Comparison of ENCODE assay signal across 19 mouse cellular contexts in the genomic region with DNA sequence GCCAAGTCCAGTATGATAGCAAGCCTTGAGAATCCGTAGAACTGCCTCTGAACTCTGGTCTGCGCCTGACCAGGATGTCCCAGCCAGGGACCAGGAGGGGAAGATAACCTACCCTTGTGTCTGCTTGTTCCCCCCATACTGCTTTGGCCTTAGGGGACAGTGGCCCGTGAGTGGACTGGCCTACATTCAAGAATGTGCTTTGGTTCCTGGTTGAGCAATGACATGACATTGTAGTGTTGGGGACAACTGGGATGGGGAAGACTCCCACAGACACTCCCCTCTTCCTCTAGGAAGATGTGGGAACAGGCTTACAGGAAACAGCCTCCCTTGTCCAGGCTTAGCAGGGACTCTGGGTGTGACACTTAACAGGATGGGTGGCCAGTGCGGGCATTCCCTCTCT. TPM values are rescaled to one million over a fixed set of nuclear protein-coding genes. Genes with fewer than 3 reads are reported as not detected.
DNase-seq lines count a peak whose midpoint lies in the region; ATAC-seq and TF ChIP-seq lines count a peak whose summit lies in the region.
"Had no signal": no experiment of that assay in that cellular context is flagged by ENCODE, and none has a peak within 500 bp of the region (broad histone marks: within the 10 kb centered on the region; RNA-seq: fewer than 3 reads in every experiment).

No protein-coding gene starts in this region.

- H3K27me3 ChIP-seq in heart, adult 2 months (ENCODE audit: control insufficient read depth, insufficient read depth, low read length), result no peaks in the 10 kb centered on the region
- H3K27me3 ChIP-seq in heart, embryonic 10.5 days (ENCODE audit: insufficient read depth, poor library complexity, severe bottlenecking), result peaks cover 29% of the 10 kb centered on the region
- H3K27me3 ChIP-seq in liver, embryonic 11.5 days (replicated peaks; ENCODE audit: control insufficient read depth, insufficient read depth, low read length), result no peaks in the 10 kb centered on the region; the same call in 1 of the 2 replicates
- H3K27me3 ChIP-seq in liver, embryonic 12.5 days (replicated peaks), result peaks cover 16% of the 10 kb centered on the region
- no peaks in the 10 kb centered on the region; the same call in 1 of the 2 replicates for H3K27me3 ChIP-seq in hindbrain, embryonic 16.5 days (replicated peaks; ENCODE audit: control insufficient read depth, insufficient read depth, low read length)
- H3K27me3 ChIP-seq: hindbrain, embryonic 15.5 days; liver, embryonic 15.5 days had no signal

- TF ChIP-seq CTCF in heart, adult 2 months (IDR thresholded peaks at IDR 0.05), result no peak

- ATAC-seq in liver, embryonic 11.5 days (replicated peaks; ENCODE audit: low FRiP score), result no peak
- ATAC-seq in liver, embryonic 12.5 days, result no peak
- no peak for ATAC-seq in hindbrain, embryonic 16.5 days
- ATAC-seq: forebrain, embryonic 14.5 days; midbrain, embryonic 15.5 days had no signal

- TF ChIP-seq EP300 in heart, adult 2 months (IDR thresholded peaks at IDR 0.05; ENCODE audit: insufficient read depth, low read depth, low read length), result peak; percentile 85

- 0 out of 2 replicates have a peak, but pooled peaks have one; percentile 26 for TF ChIP-seq POLR2A in heart, adult 2 months (IDR thresholded peaks at IDR 0.05; ENCODE audit: insufficient read depth, low read depth, low read length)

- DNase-seq in heart, adult 2 months, result peak; percentile 59 to 64
- no peak for DNase-seq in heart, embryonic 10.5 days (ENCODE audit: low spot score)
- DNase-seq in liver, embryonic 11.5 days (ENCODE audit: low spot score), result no peak
- DNase-seq in heart, adult 9 months (ENCODE audit: low spot score in 2 of 2), result peak; percentile 65 to 80
- peak; percentile 42 for DNase-seq in heart, postnatal 25 days (ENCODE audit: low spot score)
- no peak for DNase-seq in right cerebral cortex, postnatal 14 days
- DNase-seq: adrenal gland, postnatal 10 days; B cell, adult 2 months; cerebellum, adult 18-20 months; cerebellum, postnatal 36 days; layer of hippocampus, adult 9-11 months; thymus, postnatal 14 days had no signal

- H3K9me3 ChIP-seq in heart, embryonic 10.5 days, result no peaks in the 10 kb centered on the region
- no peaks in the 10 kb centered on the region for H3K9me3 ChIP-seq in liver, embryonic 11.5 days (ENCODE audit: control insufficient read depth, low read length)
- no peaks in the 10 kb centered on the region for H3K9me3 ChIP-seq in liver, embryonic 12.5 days (replicated peaks)
- no peaks in the 10 kb centered on the region for H3K9me3 ChIP-seq in hindbrain, embryonic 16.5 days (ENCODE audit: control insufficient read depth, low read length)
- H3K9me3 ChIP-seq: hindbrain, embryonic 15.5 days; liver, embryonic 15.5 days; midbrain, embryonic 15.5 days had no signal

- peaks cover 33% of the 10 kb centered on the region for H3K4me1 ChIP-seq in heart, adult 2 months (ENCODE audit: control insufficient read depth, insufficient read depth, low read length)
- H3K4me1 ChIP-seq in heart, embryonic 10.5 days, result peaks cover 45% of the 10 kb centered on the region
- peaks cover 6% of the 10 kb centered on the region for H3K4me1 ChIP-seq in liver, embryonic 11.5 days (replicated peaks; ENCODE audit: control insufficient read depth, insufficient read depth, low read length)
- peaks cover 26% of the 10 kb centered on the region for H3K4me1 ChIP-seq in liver, embryonic 12.5 days
- peaks cover 6% of the 10 kb centered on the region; the same call in 1 of the 2 replicates for H3K4me1 ChIP-seq in hindbrain, embryonic 16.5 days (ENCODE audit: control insufficient read depth, insufficient read depth, low read depth, low read length)

- no peaks in the 10 kb centered on the region for H3K36me3 ChIP-seq in heart, adult 2 months (ENCODE audit: control insufficient read depth, insufficient read depth, low read length)
- H3K36me3 ChIP-seq in heart, embryonic 10.5 days, result no peaks in the 10 kb centered on the region
- no peaks in the 10 kb centered on the region for H3K36me3 ChIP-seq in liver, embryonic 11.5 days (ENCODE audit: control insufficient read depth, insufficient read depth, low read length)
- no peaks in the 10 kb centered on the region for H3K36me3 ChIP-seq in liver, embryonic 12.5 days
- no peaks in the 10 kb centered on the region for H3K36me3 ChIP-seq in hindbrain, embryonic 16.5 days (ENCODE audit: control insufficient read depth, insufficient read depth, low read length)
- H3K36me3 ChIP-seq: hindbrain, embryonic 15.5 days; liver, embryonic 15.5 days; midbrain, embryonic 15.5 days had no signal

- no peak overlapping the region for H3K9ac ChIP-seq in heart, adult 2 months (ENCODE audit: low read depth, low read length)
- H3K9ac ChIP-seq in liver, embryonic 11.5 days (ENCODE audit: low read depth, low read length), result no peak overlapping the region
- no peak overlapping the region for H3K9ac ChIP-seq in liver, embryonic 12.5 days
- H3K9ac ChIP-seq in hindbrain, embryonic 16.5 days (ENCODE audit: low read depth, low read length), result no peak overlapping the region
- H3K9ac ChIP-seq: hindbrain, embryonic 15.5 days; liver, embryonic 15.5 days; midbrain, embryonic 15.5 days had no signal

- intact Hi-C loops in heart, adult 2 months (cut with DNase I), result loop anchor here (2.0 to 5.0 kb wide), 2 partner anchors 115 to 365 kb away; partner anchors contain the start of gene Gm5134
- intact Hi-C loops in heart, postnatal 25 days (cut with DNase I), result loop anchor here (2.0 to 5.0 kb wide), 2 partner anchors 117 to 265 kb away; no protein-coding TSS in a partner anchor

- peak overlapping the region; percentile 58 for H3K27ac ChIP-seq in heart, adult 2 months
- H3K27ac ChIP-seq in heart, embryonic 10.5 days, result no peak overlapping the region
- peak overlapping the region; percentile 19; the same call in 1 of the 2 replicates for H3K27ac ChIP-seq in liver, embryonic 11.5 days (ENCODE audit: low read depth, low read length)
- no peak overlapping the region for H3K27ac ChIP-seq in liver, embryonic 12.5 days
- H3K27ac ChIP-seq in hindbrain, embryonic 16.5 days (ENCODE audit: low read depth, low read length), result no peak overlapping the region; the same call in 1 of the 2 replicates
- H3K27ac ChIP-seq: hindbrain, embryonic 15.5 days; liver, embryonic 15.5 days; midbrain, embryonic 15.5 days had no signal

- no peak overlapping the region for H3K4me2 ChIP-seq in liver, embryonic 11.5 days
- H3K4me2 ChIP-seq in liver, embryonic 12.5 days, result no peak overlapping the region
- no peak overlapping the region for H3K4me2 ChIP-seq in hindbrain, embryonic 16.5 days (ENCODE audit: low read length)
- H3K4me2 ChIP-seq: hindbrain, embryonic 15.5 days; liver, embryonic 15.5 days; midbrain, embryonic 15.5 days had no signal

- H3K79me2 ChIP-seq in heart, adult 2 months (replicated peaks; ENCODE audit: control insufficient read depth, insufficient read depth, low read length), result no peaks in the 10 kb centered on the region

- WGBS in heart, adult 2 months, result 26% methylated on average over 4 of the region's 4 CpGs
- WGBS in heart, embryonic 10.5 days, result 77% methylated on average over 4 of the region's 4 CpGs
- WGBS in liver, embryonic 11.5 days, result 74% methylated on average over 4 of the region's 4 CpGs
- 66% methylated on average over 4 of the region's 4 CpGs for WGBS in liver, embryonic 12.5 days (ENCODE audit: insufficient replicate concordance)
- 94% methylated on average over 4 of the region's 4 CpGs for WGBS in hindbrain, embryonic 16.5 days

- H3K4me3 ChIP-seq in heart, adult 2 months, result no peak overlapping the region
- H3K4me3 ChIP-seq in heart, embryonic 10.5 days, result no peak overlapping the region
- H3K4me3 ChIP-seq in liver, embryonic 11.5 days (ENCODE audit: low read depth, low read length), result no peak overlapping the region
- H3K4me3 ChIP-seq in liver, embryonic 12.5 days, result no peak overlapping the region
- no peak overlapping the region for H3K4me3 ChIP-seq in hindbrain, embryonic 16.5 days (ENCODE audit: low read length)
- H3K4me3 ChIP-seq: hindbrain, embryonic 15.5 days; liver, embryonic 15.5 days; midbrain, embryonic 15.5 days had no signal

RNA-seq across cellular contexts. Expression of gene Ggt5, which starts 1.4 kb away (rescaled TPM):
- 1 to 10 TPM; 3.8 to 7.9 TPM for total RNA-seq in heart, adult 2 months (2021)
- 41.9 TPM in 2 replicates for polyA plus RNA-seq in heart, adult 2 months (2012; rRNA removed)
- polyA plus RNA-seq in heart, embryonic 10.5 days (2016; fragmentation: Nextera tagmentation; extraction: Ambion mirVana), result 1.4 and 4.9 TPM in 2 replicates
- polyA plus RNA-seq in liver, embryonic 11.5 days (2014; fragmentation: Nextera tagmentation; extraction: Ambion mirVana), result 0.52 and 1.2 TPM in 2 replicates
- 0.21 and 0.41 TPM in 2 replicates for polyA plus RNA-seq in liver, embryonic 12.5 days (2016; fragmentation: Nextera tagmentation; extraction: Ambion mirVana)
- 1 to 10 TPM; 5.3 to 6.9 TPM for total RNA-seq in heart, postnatal 25 days (2021)
- 2.9 and 3.5 TPM in 2 replicates for polyA plus RNA-seq in hindbrain, embryonic 16.5 days (2015; fragmentation: Nextera tagmentation; extraction: Ambion mirVana)

RNA-seq across cellular contexts. Expression of gene Ggt1, which starts 26.4 kb away (rescaled TPM):
- under 1 TPM in 1 of 2 experiments, not detected in 1; 0.31 TPM for total RNA-seq in heart, adult 2 months (2021)
- polyA plus RNA-seq in heart, adult 2 months (2012; rRNA removed), result 0.35 TPM in 1 of 2 replicates, not detected in the other
- 0.27 and 1.9 TPM in 2 replicates for polyA plus RNA-seq in heart, embryonic 10.5 days (2016; fragmentation: Nextera tagmentation; extraction: Ambion mirVana)
- polyA plus RNA-seq in liver, embryonic 11.5 days (2014; fragmentation: Nextera tagmentation; extraction: Ambion mirVana), result 4.2 and 4.9 TPM in 2 replicates
- 2.6 and 4.7 TPM in 2 replicates for polyA plus RNA-seq in liver, embryonic 12.5 days (2016; fragmentation: Nextera tagmentation; extraction: Ambion mirVana)
- not detected for total RNA-seq in heart, postnatal 25 days (2021)
- 0.69 and 2.1 TPM in 2 replicates for polyA plus RNA-seq in hindbrain, embryonic 16.5 days (2015; fragmentation: Nextera tagmentation; extraction: Ambion mirVana)

RNA-seq across cellular contexts. Expression of gene Lrrc75b, which starts 27.7 kb away (rescaled TPM):
- total RNA-seq in heart, adult 2 months (2021), result under 1 TPM; 0.66 to 0.84 TPM
- 1.00 and 1.3 TPM in 2 replicates for polyA plus RNA-seq in heart, adult 2 months (2012; rRNA removed)
- 0.78 and 1.1 TPM in 2 replicates for polyA plus RNA-seq in heart, embryonic 10.5 days (2016; fragmentation: Nextera tagmentation; extraction: Ambion mirVana)
- polyA plus RNA-seq in liver, embryonic 11.5 days (2014; fragmentation: Nextera tagmentation; extraction: Ambion mirVana), result 0.48 and 0.52 TPM in 2 replicates
- 0.11 and 0.12 TPM in 2 replicates for polyA plus RNA-seq in liver, embryonic 12.5 days (2016; fragmentation: Nextera tagmentation; extraction: Ambion mirVana)
- total RNA-seq in heart, postnatal 25 days (2021), result 1 to 10 TPM in 1 of 2 experiments, under 1 TPM in 1; 0.67 to 1.6 TPM
- 38.9 and 44.7 TPM in 2 replicates for polyA plus RNA-seq in hindbrain, embryonic 16.5 days (2015; fragmentation: Nextera tagmentation; extraction: Ambion mirVana)
- total RNA-seq: granulocyte monocyte progenitor cell, adult 5-6 weeks had no signal

RNA-seq across cellular contexts. Expression of gene Susd2, which starts 56.0 kb away (rescaled TPM):
- 1 to 10 TPM; 1.3 to 1.8 TPM for total RNA-seq in heart, adult 2 months (2021)
- polyA plus RNA-seq in heart, adult 2 months (2012; rRNA removed), result 4.3 TPM in 2 replicates
- 1.3 and 1.4 TPM in 2 replicates for polyA plus RNA-seq in heart, embryonic 10.5 days (2016; fragmentation: Nextera tagmentation; extraction: Ambion mirVana)
- 0.91 and 1.5 TPM in 2 replicates for polyA plus RNA-seq in liver, embryonic 11.5 days (2014; fragmentation: Nextera tagmentation; extraction: Ambion mirVana)
- 0.69 and 1.1 TPM in 2 replicates for polyA plus RNA-seq in liver, embryonic 12.5 days (2016; fragmentation: Nextera tagmentation; extraction: Ambion mirVana)
- total RNA-seq in heart, postnatal 25 days (2021), result 1 to 10 TPM; 1.6 to 2.0 TPM
- 10.5 and 11.9 TPM in 2 replicates for polyA plus RNA-seq in hindbrain, embryonic 16.5 days (2015; fragmentation: Nextera tagmentation; extraction: Ambion mirVana)

Comparison
In these comparisons a context has a peak if more than half of its experiments do, and no peak if none do; other contexts are left out.
1. DNase-seq: peak in heart, adult 2 months (2 of 2), heart, adult 9 months (2 of 2) and heart, postnatal 25 days (single experiment); none in heart, embryonic 10.5 days (single experiment), liver, embryonic 11.5 days (single experiment) and right cerebral cortex, postnatal 14 days (single experiment).
2. H3K27ac ChIP-seq: peak in heart, adult 2 months (single experiment) and liver, embryonic 11.5 days (single experiment); none in heart, embryonic 10.5 days (single experiment), liver, embryonic 12.5 days (single experiment) and hindbrain, embryonic 16.5 days (single experiment).
3. RNA of gene Lrrc75b, which starts 27.7 kb away (polyA plus RNA-seq): 38.9 to 44.7 TPM in hindbrain, embryonic 16.5 days; 0.78 to 1.1 TPM in heart, embryonic 10.5 days, 1.00 to 1.3 TPM in heart, adult 2 months, 0.48 to 0.52 TPM in liver, embryonic 11.5 days and 0.11 to 0.12 TPM in liver, embryonic 12.5 days; every median in the first group is over 10 times any median in the second.